Mouse (Mus musculus): Measurements from ENCODE around the gene Cntn5. TPM values are rescaled to one million over a fixed set of nuclear protein-coding genes. Genes with fewer than 3 reads are reported as not detected.

Cntn5 gene
- polyA plus RNA-seq, 1 experiment from 2014 or later = 2.7 TPM

- ATAC-seq (ENCODE audit: low FRiP score) (no peak), DNase-seq (ENCODE audit: low spot score) (no peak)
- Histone ChIP-seq H3K4me2 (replicated peaks; ENCODE audit: low read depth, low read length) (no peak overlapping the region), H3K4me1 (replicated peaks; ENCODE audit: control insufficient read depth, insufficient read depth, low read length) (no peaks in the 10 kb centered on the region), H3K27me3 (ENCODE audit: control insufficient read depth, insufficient read depth, low read length) (no peaks in the 10 kb centered on the region), H3K27ac (ENCODE audit: low read depth, low read length) (no peak overlapping the region), H3K4me3 (ENCODE audit: low read depth, low read length) (no peak overlapping the region), H3K9ac (ENCODE audit: low read depth, low read length) (no peak overlapping the region), H3K9me3 (ENCODE audit: control insufficient read depth, low read length) (no peaks in the 10 kb centered on the region), H3K36me3 (ENCODE audit: control insufficient read depth, insufficient read depth, low read length) (no peaks in the 10 kb centered on the region)
- WGBS = 68% methylated on average over 2 of the region's 2 CpGs
Measured at GRCm38 (mm10) chr9:10795102-10795501, 109.5 kb downstream of the Cntn5 start.

- DNase-seq (ENCODE audit: low spot score) (no peak), ATAC-seq (ENCODE audit: low FRiP score) (no peak)
- no peaks in the 10 kb centered on the region for H3K27me3 ChIP-seq (ENCODE audit: control insufficient read depth, insufficient read depth, low read length)
- 85% methylated on average over 2 of the region's 2 CpGs for WGBS
- H3K27ac ChIP-seq (ENCODE audit: low read depth, low read length) = no peak overlapping the region
- H3K4me3 ChIP-seq (ENCODE audit: low read depth, low read length) = no peak overlapping the region
- H3K4me2 ChIP-seq (replicated peaks; ENCODE audit: low read depth, low read length) = no peak overlapping the region
- H3K4me1 ChIP-seq (replicated peaks; ENCODE audit: control insufficient read depth, insufficient read depth, low read length) = no peaks in the 10 kb centered on the region
- H3K9ac ChIP-seq (ENCODE audit: low read depth, low read length) = no peak overlapping the region
- no peaks in the 10 kb centered on the region for H3K36me3 ChIP-seq (ENCODE audit: control insufficient read depth, insufficient read depth, low read length)
- H3K9me3 ChIP-seq (ENCODE audit: control insufficient read depth, low read length) = no peaks in the 10 kb centered on the region
Measured at GRCm38 (mm10) chr9:10731878-10732277, 172.7 kb downstream of the Cntn5 start.

GRCm38 (mm10) chr9:10724191-10724590, 180.4 kb downstream of the Cntn5 start:
- no peak for DNase-seq (ENCODE audit: low spot score)
- H3K4me1 ChIP-seq (replicated peaks; ENCODE audit: control insufficient read depth, insufficient read depth, low read length) = no peaks in the 10 kb centered on the region
- H3K27me3 ChIP-seq (ENCODE audit: control insufficient read depth, insufficient read depth, low read length) = no peaks in the 10 kb centered on the region
- ATAC-seq (ENCODE audit: low FRiP score) = no peak
- H3K4me3 ChIP-seq (ENCODE audit: low read depth, low read length) = no peak overlapping the region
- WGBS = 90% methylated on average over 2 of the region's 2 CpGs
- no peak overlapping the region for H3K27ac ChIP-seq (ENCODE audit: low read depth, low read length)
- no peaks in the 10 kb centered on the region for H3K9me3 ChIP-seq (ENCODE audit: control insufficient read depth, low read length)
- no peak overlapping the region for H3K9ac ChIP-seq (ENCODE audit: low read depth, low read length)
- H3K36me3 ChIP-seq (ENCODE audit: control insufficient read depth, insufficient read depth, low read length) = no peaks in the 10 kb centered on the region
- H3K4me2 ChIP-seq (replicated peaks; ENCODE audit: low read depth, low read length) = no peak overlapping the region

GRCm38 (mm10) chr9:10722121-10722520, 182.5 kb downstream of the Cntn5 start:
- Histone ChIP-seq H3K9ac (ENCODE audit: low read depth, low read length) (no peak overlapping the region), H3K27me3 (ENCODE audit: control insufficient read depth, insufficient read depth, low read length) (no peaks in the 10 kb centered on the region), H3K36me3 (ENCODE audit: control insufficient read depth, insufficient read depth, low read length) (no peaks in the 10 kb centered on the region), H3K4me2 (replicated peaks; ENCODE audit: low read depth, low read length) (no peak overlapping the region), H3K4me1 (replicated peaks; ENCODE audit: control insufficient read depth, insufficient read depth, low read length) (no peaks in the 10 kb centered on the region), H3K4me3 (ENCODE audit: low read depth, low read length) (no peak overlapping the region), H3K27ac (ENCODE audit: low read depth, low read length) (no peak overlapping the region), H3K9me3 (ENCODE audit: control insufficient read depth, low read length) (no peaks in the 10 kb centered on the region)
- DNase-seq (ENCODE audit: low spot score) (no peak), ATAC-seq (ENCODE audit: low FRiP score) (peak; percentile 66; the same call in 1 of the 2 replicates)
- 90% methylated on average over 4 of the region's 4 CpGs for WGBS

GRCm38 (mm10) chr9:10718986-10719385, 185.6 kb downstream of the Cntn5 start:
- 73% methylated on average over 3 of the region's 3 CpGs for WGBS
- Histone ChIP-seq H3K9ac (ENCODE audit: low read depth, low read length) (no peak overlapping the region), H3K27me3 (ENCODE audit: control insufficient read depth, insufficient read depth, low read length) (no peaks in the 10 kb centered on the region), H3K4me3 (ENCODE audit: low read depth, low read length) (no peak overlapping the region), H3K4me2 (replicated peaks; ENCODE audit: low read depth, low read length) (no peak overlapping the region), H3K27ac (ENCODE audit: low read depth, low read length) (no peak overlapping the region), H3K36me3 (ENCODE audit: control insufficient read depth, insufficient read depth, low read length) (no peaks in the 10 kb centered on the region), H3K9me3 (ENCODE audit: control insufficient read depth, low read length) (no peaks in the 10 kb centered on the region), H3K4me1 (replicated peaks; ENCODE audit: control insufficient read depth, insufficient read depth, low read length) (no peaks in the 10 kb centered on the region)
- DNase-seq (ENCODE audit: low spot score) = no peak
- ATAC-seq (ENCODE audit: low FRiP score) = no peak

- no peak overlapping the region for H3K4me2 ChIP-seq (replicated peaks; ENCODE audit: low read depth, low read length)
- WGBS = 3% methylated on average over 1 of the region's 1 CpGs
- no peak overlapping the region for H3K27ac ChIP-seq (ENCODE audit: low read depth, low read length)
- H3K27me3 ChIP-seq (ENCODE audit: control insufficient read depth, insufficient read depth, low read length) = no peaks in the 10 kb centered on the region
- no peak for DNase-seq (ENCODE audit: low spot score)
- no peaks in the 10 kb centered on the region for H3K36me3 ChIP-seq (ENCODE audit: control insufficient read depth, insufficient read depth, low read length)
- no peaks in the 10 kb centered on the region for H3K4me1 ChIP-seq (replicated peaks; ENCODE audit: control insufficient read depth, insufficient read depth, low read length)
- H3K9me3 ChIP-seq (ENCODE audit: control insufficient read depth, low read length) = no peaks in the 10 kb centered on the region
- no peak overlapping the region for H3K9ac ChIP-seq (ENCODE audit: low read depth, low read length)
- ATAC-seq (ENCODE audit: low FRiP score) = no peak
- H3K4me3 ChIP-seq (ENCODE audit: low read depth, low read length) = no peak overlapping the region
Measured at GRCm38 (mm10) chr9:10713641-10714040, 190.9 kb downstream of the Cntn5 start.

GRCm38 (mm10) chr9:10681646-10682045, 222.9 kb downstream of the Cntn5 start:
- H3K27ac ChIP-seq (ENCODE audit: low read depth, low read length) = no peak overlapping the region
- DNase-seq (ENCODE audit: low spot score) (no peak), ATAC-seq (ENCODE audit: low FRiP score) (no peak)
- H3K9ac ChIP-seq (ENCODE audit: low read depth, low read length) = no peak overlapping the region
- H3K27me3 ChIP-seq (ENCODE audit: control insufficient read depth, insufficient read depth, low read length) = no peaks in the 10 kb centered on the region
- H3K4me1 ChIP-seq (replicated peaks; ENCODE audit: control insufficient read depth, insufficient read depth, low read length) = no peaks in the 10 kb centered on the region
- no peak overlapping the region for H3K4me2 ChIP-seq (replicated peaks; ENCODE audit: low read depth, low read length)
- no peak overlapping the region for H3K4me3 ChIP-seq (ENCODE audit: low read depth, low read length)
- no peaks in the 10 kb centered on the region for H3K36me3 ChIP-seq (ENCODE audit: control insufficient read depth, insufficient read depth, low read length)
- H3K9me3 ChIP-seq (ENCODE audit: control insufficient read depth, low read length) = no peaks in the 10 kb centered on the region

GRCm38 (mm10) chr9:10681181-10681580, 223.4 kb downstream of the Cntn5 start:
- Histone ChIP-seq H3K4me3 (ENCODE audit: low read depth, low read length) (no peak overlapping the region), H3K4me2 (replicated peaks; ENCODE audit: low read depth, low read length) (no peak overlapping the region), H3K9me3 (ENCODE audit: control insufficient read depth, low read length) (no peaks in the 10 kb centered on the region), H3K4me1 (replicated peaks; ENCODE audit: control insufficient read depth, insufficient read depth, low read length) (no peaks in the 10 kb centered on the region), H3K36me3 (ENCODE audit: control insufficient read depth, insufficient read depth, low read length) (no peaks in the 10 kb centered on the region), H3K9ac (ENCODE audit: low read depth, low read length) (no peak overlapping the region), H3K27me3 (ENCODE audit: control insufficient read depth, insufficient read depth, low read length) (no peaks in the 10 kb centered on the region), H3K27ac (ENCODE audit: low read depth, low read length) (no peak overlapping the region)
- WGBS = 83% methylated on average over 3 of the region's 3 CpGs
- ATAC-seq (ENCODE audit: low FRiP score) (no peak), DNase-seq (ENCODE audit: low spot score) (no peak)

GRCm38 (mm10) chr9:10668676-10669075, 235.9 kb downstream of the Cntn5 start:
- ATAC-seq (ENCODE audit: low FRiP score) (no peak), DNase-seq (ENCODE audit: low spot score) (no peak)
- H3K27me3 ChIP-seq (ENCODE audit: control insufficient read depth, insufficient read depth, low read length) = no peaks in the 10 kb centered on the region
- no peaks in the 10 kb centered on the region for H3K4me1 ChIP-seq (replicated peaks; ENCODE audit: control insufficient read depth, insufficient read depth, low read length)
- H3K9ac ChIP-seq (ENCODE audit: low read depth, low read length) = no peak overlapping the region
- no peaks in the 10 kb centered on the region for H3K9me3 ChIP-seq (ENCODE audit: control insufficient read depth, low read length)
- no peak overlapping the region for H3K4me3 ChIP-seq (ENCODE audit: low read depth, low read length)
- H3K36me3 ChIP-seq (ENCODE audit: control insufficient read depth, insufficient read depth, low read length) = no peaks in the 10 kb centered on the region
- 78% methylated on average over 3 of the region's 3 CpGs for WGBS
- H3K27ac ChIP-seq (ENCODE audit: low read depth, low read length) = no peak overlapping the region
- no peak overlapping the region for H3K4me2 ChIP-seq (replicated peaks; ENCODE audit: low read depth, low read length)

Data from hindbrain, embryonic 11.5 days (tissue).